Mouse (Mus musculus) bone marrow macrophage, adult 2 months (primary cell): ENCODE measurements around the gene Myl12a. TPM values are rescaled to one million over a fixed set of nuclear protein-coding genes. Genes with fewer than 3 reads are reported as not detected.

Experiments
- H3K27ac ChIP-seq: 2 replicates; pipeline ENCODE4 v1.5.1; 2012; ENCODE audit warnings: low read depth, low read length; ENCODE audit not compliant: insufficient read depth
- H3K4me1 ChIP-seq: 2 replicates; pipeline ENCODE4 v1.6.1; 2012; ENCODE audit warnings: low read length; ENCODE audit not compliant: control insufficient read depth, insufficient read depth
- H3K4me3 ChIP-seq: 2 replicates; pipeline ENCODE4 v1.5.1; 2012; ENCODE audit warnings: mild to moderate bottlenecking, low read length, moderate library complexity; ENCODE audit not compliant: insufficient read depth
- CTCF ChIP-seq: IDR thresholded peaks from 2 replicates; pipeline ENCODE4 v1.5.1; 2012; ENCODE audit warnings: low read depth, mild to moderate bottlenecking, low read length, moderate library complexity
- POLR2A ChIP-seq: IDR thresholded peaks from 2 replicates; pipeline ENCODE4 v1.6.1; 2012; ENCODE audit warnings: mild to moderate bottlenecking, low read depth, low read length, borderline replicate concordance
- polyA plus RNA-seq: library from polyadenylated mRNA; stranded (reverse); fragments of >200 nt; gene quantifications from 2 replicates; pipeline ENCODE4 v1.2.4, GENCODE M21; 2012; ENCODE audit not compliant: missing spikeins, insufficient read depth, insufficient read length

Gene Myl12a
- polyA plus RNA-seq, 1 experiment = 277 TPM

- Histone ChIP-seq H3K27ac (no peak overlapping the region), H3K4me3 (no peak overlapping the region), H3K4me1 (no peaks in the 10 kb centered on the region)
- TF ChIP-seq CTCF (no peak), POLR2A (no peak)
Observed at GRCm38 (mm10) chr17:71011931-71012662, 9.4 kb upstream of the Myl12a start.

GRCm38 (mm10) chr17:71010646-71011242 is 8.1 kb upstream of the Myl12a start:
- H3K4me3 ChIP-seq = no peak overlapping the region
- TF ChIP-seq POLR2A (no peak), CTCF (no peak)
- no peaks in the 10 kb centered on the region for H3K4me1 ChIP-seq
- no peak overlapping the region for H3K27ac ChIP-seq

GRCm38 (mm10) chr17:71009751-71010150 is 7.1 kb upstream of the Myl12a start:
- H3K27ac ChIP-seq = no peak overlapping the region
- H3K4me3 ChIP-seq = no peak overlapping the region
- H3K4me1 ChIP-seq = no peaks in the 10 kb centered on the region
- TF ChIP-seq POLR2A = no peak
- TF ChIP-seq CTCF = no peak

DNA sequence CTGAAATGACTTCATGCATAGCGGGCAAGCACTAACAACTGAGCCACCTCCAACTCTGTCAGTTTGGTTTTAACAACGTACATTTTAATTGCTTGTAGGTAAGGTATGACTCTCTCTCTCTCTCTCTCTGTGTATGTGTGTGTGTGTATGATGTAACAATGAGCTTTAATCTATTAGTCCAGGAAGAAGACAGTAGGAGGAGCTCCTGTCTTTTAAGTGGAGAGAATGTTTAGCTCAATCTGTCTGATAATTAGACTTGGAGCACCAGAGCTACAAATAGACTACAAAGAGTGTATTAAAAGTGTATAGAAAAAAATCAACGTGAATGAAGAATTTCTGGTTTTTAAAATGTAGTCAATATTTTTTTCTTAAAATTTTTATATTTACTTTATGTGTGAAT is 6.0 kb upstream of the Myl12a start:
- H3K27ac ChIP-seq = no peak overlapping the region
- no peak for TF ChIP-seq POLR2A
- TF ChIP-seq CTCF = no peak
- H3K4me1 ChIP-seq = peaks cover 7% of the 10 kb centered on the region
- H3K4me3 ChIP-seq = no peak overlapping the region

- Histone ChIP-seq H3K4me3 (no peak overlapping the region), H3K27ac (no peak overlapping the region), H3K4me1 (peaks cover 17% of the 10 kb centered on the region)
- TF ChIP-seq POLR2A (no peak), CTCF (no peak)
Observed at GRCm38 (mm10) chr17:71006976-71007375, 4.3 kb upstream of the Myl12a start.

DNA sequence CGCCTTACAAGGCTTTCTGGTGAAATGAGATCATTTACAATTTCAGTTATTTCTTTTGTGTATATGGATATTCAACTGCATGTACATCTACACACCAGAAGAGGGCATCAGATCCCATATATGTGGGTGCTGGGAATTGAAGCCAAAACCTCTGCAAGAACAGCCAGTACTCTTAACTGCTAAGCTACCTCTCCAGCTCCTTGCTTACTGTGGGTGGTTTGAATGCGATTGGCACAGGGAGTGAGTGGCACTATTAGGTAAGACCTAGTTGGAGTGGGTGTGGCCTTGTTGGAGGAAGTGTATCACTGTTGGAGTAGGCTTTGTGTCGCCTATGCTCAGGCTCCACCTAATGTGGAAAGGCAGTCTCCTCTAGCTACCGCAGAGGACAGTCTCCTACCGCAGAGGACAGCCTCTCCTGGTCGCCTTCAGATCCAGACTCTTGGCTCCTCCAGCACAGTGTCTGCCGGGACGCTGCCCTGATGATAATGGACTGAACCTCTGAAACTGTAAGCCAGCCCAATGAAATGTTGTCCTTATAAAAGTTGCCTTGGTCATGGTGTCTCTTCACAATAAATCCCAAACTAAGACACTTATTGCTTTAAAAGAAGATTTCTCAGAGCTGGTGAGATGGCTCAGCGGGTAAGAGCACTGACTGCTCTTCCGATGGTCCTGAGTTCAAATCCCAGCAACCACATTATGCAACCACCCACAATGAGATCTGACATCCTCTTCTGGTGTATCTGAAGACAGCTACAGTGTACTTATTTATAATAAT is 1.7 kb upstream of the Myl12a start:
- peaks cover 24% of the 10 kb centered on the region for H3K4me1 ChIP-seq
- H3K27ac ChIP-seq = no peak overlapping the region
- no peak overlapping the region for H3K4me3 ChIP-seq
- TF ChIP-seq CTCF (no peak), POLR2A (no peak)

DNA sequence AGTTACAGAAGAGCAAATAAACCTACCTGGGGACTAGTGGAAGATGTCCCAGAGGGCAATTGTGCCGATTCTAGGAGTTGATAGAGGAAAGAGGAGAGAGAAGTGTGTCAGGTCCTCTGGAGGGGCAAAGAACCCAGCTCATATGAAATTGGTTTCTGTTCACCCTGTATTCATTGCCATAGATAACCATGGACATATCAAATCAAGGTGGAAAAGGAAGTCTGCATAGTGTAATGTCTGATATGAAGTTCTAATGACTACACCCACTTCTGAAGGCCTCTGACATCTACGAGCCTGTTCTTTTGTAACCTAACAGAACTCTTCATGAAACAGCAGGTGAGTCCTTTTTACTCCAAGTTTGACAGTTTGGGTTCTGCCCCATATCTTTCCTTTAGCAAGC is 1.0 kb upstream of the Myl12a start:
- Histone ChIP-seq H3K4me3 (no peak overlapping the region), H3K27ac (no peak overlapping the region)
- TF ChIP-seq CTCF (no peak), POLR2A (no peak)

GRCm38 (mm10) chr17:71003112-71003511 is 434 bp upstream of the Myl12a start:
- no peak overlapping the region for H3K4me3 ChIP-seq
- no peak for TF ChIP-seq CTCF
- TF ChIP-seq POLR2A = no peak
- no peak overlapping the region for H3K27ac ChIP-seq
- peaks cover 27% of the 10 kb centered on the region for H3K4me1 ChIP-seq

More for the DNA sequence above, 1.0 kb upstream of the Myl12a start:
- peaks cover 27% of the 10 kb centered on the region for H3K4me1 ChIP-seq

DNA sequence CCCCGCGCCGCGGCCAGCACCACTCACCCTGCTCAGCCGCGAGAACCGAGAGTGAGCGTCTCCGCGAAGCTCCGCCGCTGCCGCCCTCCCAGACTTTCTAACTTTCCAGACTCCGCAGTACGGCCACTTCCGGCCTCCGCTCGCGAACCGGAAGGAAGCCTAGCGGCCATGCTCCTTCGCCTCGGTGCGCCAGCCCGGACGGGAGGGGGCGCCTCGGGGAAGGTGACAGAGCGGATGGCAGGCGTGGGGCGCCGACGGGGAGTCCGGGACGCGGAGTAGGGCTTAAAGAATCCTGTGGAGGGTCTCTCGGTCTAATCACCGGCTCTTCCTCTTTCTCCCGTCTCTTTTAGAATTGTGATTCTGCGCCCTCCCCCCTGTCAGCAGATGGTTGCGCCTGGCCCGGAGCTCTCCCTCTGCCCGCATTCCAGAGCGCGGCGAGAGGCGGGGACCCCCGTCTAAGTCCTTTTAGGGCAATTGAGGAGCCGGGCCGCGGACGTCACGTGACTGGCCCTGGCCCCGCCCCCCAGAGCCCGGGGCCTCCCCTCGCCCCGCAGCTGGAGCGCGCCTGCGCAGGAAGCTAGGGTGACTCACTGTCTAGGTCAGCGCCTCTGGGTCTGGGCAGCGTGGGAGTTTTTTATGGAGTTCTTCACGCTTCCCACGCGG is 466 bp downstream of the Myl12a start, which contains the start of gene Myom1:
Gene Myom1, plus strand, starts transcription at position 553 of the 663 bp plus-strand sequence.
- TF ChIP-seq POLR2A (peak; percentile 58; the same call in 1 of the 2 replicates), CTCF (no peak)
- peaks cover 28% of the 10 kb centered on the region for H3K4me1 ChIP-seq
- peak within 1 kb of the TSS; percentile 95 for H3K27ac ChIP-seq
- H3K4me3 ChIP-seq = peak within 1 kb of the TSS; percentile 67

DNA sequence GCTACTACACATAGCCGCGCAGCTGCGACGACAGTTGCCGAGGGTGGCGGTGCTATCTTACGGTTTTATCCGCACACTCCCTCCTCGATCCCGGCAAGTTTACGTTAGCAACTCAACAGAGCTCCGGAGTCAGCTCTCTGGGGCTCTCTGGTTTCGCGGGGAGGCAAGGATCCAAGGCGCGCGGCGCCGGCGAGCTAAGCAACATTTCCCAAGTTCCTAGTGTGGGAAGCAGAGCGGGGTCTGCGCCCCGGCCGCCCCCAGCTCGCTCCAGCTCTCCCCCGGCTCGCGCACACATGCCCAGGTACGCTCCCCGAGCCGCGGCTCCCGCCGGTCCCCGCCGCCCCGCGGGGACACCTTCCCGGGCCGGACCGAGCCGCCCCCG is 988 bp downstream of the Myl12a start:
- H3K4me3 ChIP-seq = peak overlapping the region; percentile 67
- TF ChIP-seq CTCF = no peak
- TF ChIP-seq POLR2A = no peak
- H3K27ac ChIP-seq = peak overlapping the region; percentile 95
- H3K4me1 ChIP-seq = peaks cover 29% of the 10 kb centered on the region
